Mouse (Mus musculus) heart, adult 8-10 months (tissue): ENCODE measurements around the gene Apopt1. TPM values are rescaled to one million over a fixed set of nuclear protein-coding genes. Genes with fewer than 3 reads are reported as not detected.
A peak's percentile ranks its signal among the peaks of the same experiment; 100 is the strongest.

Experiments
- DNase-seq: peaks from one replicate; pipeline ENCODE4 v3.0.0; 2022; ENCODE audit warnings: low spot score
- total RNA-seq, 4 experiments: library from RNA; stranded (reverse); gene quantifications; 2 replicates each; pipeline ENCODE4 v1.2.4; 2022

The Apopt1 gene
- total RNA-seq, 4 experiments from 2014 or later, result 33.7 to 37.7 (median 35.0) TPM

- DNase-seq, result no peak
These were observed 32.4 kb upstream of the Apopt1 start for GRCm38 (mm10) chr12:111680661-111681060.

GRCm38 (mm10) chr12:111681305-111681704, 31.8 kb upstream of the Apopt1 start:
- no peak for DNase-seq

- DNase-seq, result no peak
These were observed 31.1 kb upstream of the Apopt1 start for GRCm38 (mm10) chr12:111682003-111682402.

GRCm38 (mm10) chr12:111682806-111683205, 30.3 kb upstream of the Apopt1 start:
- no peak for DNase-seq

- DNase-seq, result no peak
These were observed 26.7 kb upstream of the Apopt1 start for GRCm38 (mm10) chr12:111686390-111686789.

DNA sequence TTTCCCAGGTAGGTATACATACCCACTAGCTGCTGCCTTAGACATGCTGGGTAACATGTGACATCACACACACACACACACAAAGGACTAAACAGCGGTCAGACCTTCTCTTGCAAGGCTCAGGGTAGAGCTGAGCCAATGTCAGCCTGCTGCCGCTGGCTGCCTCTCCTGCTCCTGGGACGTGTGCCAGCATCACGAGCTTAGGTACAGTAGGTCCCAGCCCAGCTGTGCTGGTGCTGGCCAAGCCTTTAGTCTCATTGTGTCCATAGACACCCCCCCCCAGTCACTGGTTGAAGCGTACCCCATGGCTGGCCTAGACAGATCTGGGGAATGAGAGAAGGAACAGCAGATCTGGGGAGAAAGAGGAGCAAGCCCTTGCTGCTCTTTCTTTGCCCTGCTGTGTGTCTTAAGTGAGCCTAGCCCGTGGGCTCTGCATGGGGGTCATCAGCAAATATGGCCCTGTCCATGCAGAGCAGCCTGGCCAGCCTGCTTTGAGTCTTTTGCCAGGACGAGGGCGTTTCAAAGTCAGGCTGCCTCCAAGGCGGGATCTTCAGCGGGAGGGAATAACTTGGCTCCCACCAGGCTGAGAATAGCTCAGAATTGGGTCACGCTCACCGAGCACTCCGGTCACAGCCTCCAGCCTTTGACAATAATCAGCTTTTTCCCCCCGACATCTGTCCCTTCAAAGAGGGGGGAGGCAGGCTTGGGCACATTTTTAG, 25.6 kb upstream of the Apopt1 start:
- peak; percentile 85 for DNase-seq

DNA sequence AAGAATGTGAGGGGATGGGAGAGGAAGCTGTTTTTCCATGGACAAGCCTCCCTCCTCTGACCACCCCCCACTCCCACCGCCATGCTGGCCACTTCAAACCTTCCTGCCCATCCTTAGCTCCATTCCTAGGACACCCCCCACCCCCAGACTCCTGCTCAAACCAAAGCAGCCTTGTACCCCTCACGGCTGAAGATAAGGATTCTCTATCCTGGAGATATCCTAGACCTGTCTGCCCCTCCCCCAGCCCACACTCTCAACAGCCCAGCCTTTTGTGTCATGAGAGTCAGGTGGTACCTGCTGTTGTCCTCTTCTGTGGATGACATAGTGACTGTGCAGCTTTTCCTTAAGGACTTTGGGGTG, 25.0 kb upstream of the Apopt1 start:
- DNase-seq, result no peak

- DNase-seq, result no peak
These were observed 23.6 kb upstream of the Apopt1 start for GRCm38 (mm10) chr12:111689426-111689825.

- DNase-seq, result no peak
These were observed 21.7 kb upstream of the Apopt1 start for GRCm38 (mm10) chr12:111691346-111691872.

GRCm38 (mm10) chr12:111692899-111693298, 20.2 kb upstream of the Apopt1 start:
- DNase-seq, result no peak

DNA sequence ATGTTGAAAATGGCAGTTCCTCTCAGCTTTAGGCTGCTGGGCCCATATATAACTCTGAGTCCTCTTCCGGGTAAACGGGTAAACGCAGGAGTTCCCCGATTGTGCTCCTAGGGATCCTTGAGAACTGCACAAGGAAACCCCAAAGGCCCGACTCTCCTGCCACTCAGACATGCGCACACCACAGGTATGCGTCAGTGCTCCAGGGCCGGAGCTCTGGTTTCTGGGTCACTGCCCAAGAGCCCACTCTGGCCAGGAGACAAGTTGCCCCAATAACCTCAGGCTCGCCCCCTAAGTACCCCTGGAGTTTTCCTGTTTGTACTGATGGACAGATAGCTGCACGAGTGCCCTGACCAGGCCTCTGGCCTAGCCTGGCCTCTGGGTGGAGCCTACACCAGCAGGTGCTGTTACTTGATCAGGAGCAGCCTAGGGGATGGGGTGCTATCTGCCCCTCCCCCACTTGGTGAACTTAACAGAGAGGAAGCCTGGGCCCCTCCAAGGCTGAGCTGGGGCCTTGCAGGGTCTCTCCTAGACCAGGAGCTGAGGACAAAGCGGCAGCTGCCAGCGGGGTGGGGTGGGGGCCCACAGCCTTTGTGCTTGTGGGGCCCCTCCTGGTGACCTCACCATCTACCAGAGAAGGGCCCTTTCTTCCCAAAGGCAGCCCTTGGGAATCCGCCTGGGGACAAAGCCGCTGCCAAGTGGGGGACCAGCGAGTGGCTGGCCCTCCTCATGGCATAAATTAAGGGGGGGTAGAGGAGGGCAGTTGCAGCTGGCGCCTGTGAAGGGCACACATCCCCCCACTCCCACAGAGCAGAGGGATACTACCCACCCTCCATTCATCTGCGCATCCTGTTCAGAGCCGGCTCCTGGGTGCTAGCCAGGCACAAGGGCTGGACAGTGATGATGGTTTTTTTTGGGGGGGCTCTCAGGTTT, 19.5 kb upstream of the Apopt1 start:
- DNase-seq, result no peak

DNA sequence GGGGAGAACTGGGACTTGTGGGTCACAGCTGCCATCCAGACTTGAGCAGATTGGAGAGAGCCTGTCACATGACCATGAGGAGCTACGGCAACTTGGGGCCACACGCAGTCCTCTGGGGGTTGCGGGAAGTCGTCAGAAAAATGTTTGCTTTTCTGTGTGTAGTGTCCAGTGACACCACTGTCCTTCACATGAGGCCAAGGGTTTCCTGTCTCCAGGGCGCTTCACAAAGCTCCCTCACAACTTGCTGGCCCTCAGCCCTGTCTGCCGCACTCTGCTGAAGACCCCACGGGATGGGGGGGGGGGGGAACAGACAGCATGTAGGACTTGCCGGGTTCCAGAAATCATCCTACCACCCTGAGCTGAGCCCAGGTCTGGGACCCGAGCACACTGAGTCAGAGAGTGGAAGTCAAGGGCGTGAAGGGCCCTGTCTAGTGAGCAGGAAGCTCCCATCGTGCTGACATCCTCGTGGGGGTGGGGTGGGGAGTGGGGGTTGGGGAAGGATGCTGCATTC, 18.7 kb upstream of the Apopt1 start:
- DNase-seq, result no peak

- DNase-seq, result no peak
These were observed 17.9 kb upstream of the Apopt1 start for GRCm38 (mm10) chr12:111694880-111695804.

DNA sequence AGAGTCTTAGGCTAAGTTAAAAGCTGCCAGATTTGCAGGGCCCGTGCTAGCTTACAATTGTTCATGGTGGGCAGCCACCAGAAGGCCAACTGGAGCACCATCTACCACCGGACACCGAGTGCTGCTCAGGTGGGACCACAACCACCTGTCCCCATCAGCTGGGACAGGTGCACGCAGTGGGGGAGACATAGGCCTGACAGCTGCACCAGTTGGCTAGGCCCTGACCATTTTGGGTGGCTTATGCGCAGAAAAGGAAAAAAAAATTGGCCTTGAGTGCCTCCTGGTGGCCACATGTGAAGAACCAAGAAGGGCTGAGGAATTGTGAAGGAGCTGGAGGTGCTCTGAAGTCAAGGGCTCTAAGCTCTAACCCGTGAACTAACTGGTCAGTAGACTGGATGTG, 16.8 kb upstream of the Apopt1 start:
- DNase-seq, result peak; percentile 84

DNA sequence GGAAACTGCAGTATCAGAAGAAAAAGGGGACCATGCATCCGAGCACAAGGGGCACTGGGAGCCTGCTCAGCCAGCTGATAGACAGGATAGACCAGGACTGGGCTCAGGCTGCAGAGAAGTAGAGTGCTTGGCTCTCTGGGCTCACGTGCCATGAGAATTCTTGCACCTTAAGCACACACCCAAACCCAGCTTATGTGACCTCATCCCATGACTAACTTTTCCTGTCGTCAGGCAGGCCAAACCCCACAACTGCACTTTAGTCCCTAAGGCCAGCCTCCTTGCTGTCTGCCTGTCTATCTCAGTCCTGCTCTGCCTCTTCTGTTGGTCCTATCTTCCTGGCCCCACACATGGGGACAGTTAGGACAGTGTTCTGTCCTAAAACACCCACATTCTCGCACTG, 15.4 kb upstream of the Apopt1 start:
- DNase-seq, result no peak

GRCm38 (mm10) chr12:111698346-111698913, 14.6 kb upstream of the Apopt1 start:
- no peak for DNase-seq

DNA sequence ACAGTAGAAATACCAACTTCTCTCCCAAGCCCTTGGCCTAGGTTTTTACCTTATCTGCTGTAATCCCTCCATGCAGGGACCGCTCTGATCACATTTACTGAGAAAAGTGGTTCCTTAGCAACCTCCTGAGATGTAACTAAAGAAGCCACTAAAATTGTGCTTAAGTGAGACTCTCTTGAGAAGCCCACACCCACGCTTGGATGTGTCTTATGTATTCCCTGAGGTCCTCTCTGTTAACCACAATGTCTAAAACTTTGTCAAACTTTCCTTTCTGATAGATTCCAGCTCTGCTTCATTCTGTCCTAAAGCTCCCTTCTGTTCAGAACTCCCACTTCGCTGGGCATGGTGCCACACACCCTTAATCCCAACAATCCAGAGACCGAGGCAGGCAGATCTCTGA, 13.5 kb upstream of the Apopt1 start:
- no peak for DNase-seq

DNA sequence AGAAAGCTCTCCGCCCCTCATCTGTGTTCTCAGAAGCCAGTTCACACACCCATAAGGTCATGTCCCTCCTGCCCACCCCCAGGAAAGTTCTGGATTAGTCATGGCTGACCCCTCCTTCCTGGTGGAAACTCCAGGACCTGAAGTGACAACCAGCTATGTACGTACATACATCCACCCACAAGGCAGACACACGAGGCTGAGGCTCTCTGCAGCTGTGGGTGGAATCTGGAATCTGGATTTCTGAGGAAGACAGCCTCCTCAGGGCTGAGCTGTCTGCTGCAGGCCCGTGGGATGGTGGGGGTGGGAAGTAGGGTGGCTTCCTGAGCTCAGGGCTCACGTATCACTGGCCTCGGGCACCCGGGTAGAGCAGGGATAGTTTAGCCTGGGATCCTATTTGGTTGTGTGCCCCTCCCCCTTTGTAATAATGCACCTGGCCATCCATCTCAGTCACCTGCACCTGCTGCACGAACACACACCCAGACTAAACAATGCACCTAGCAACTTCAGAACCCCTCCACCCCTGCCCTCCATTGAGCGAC, 12.1 kb upstream of the Apopt1 start:
- DNase-seq, result no peak

- no peak for DNase-seq
These were observed 9.8 kb upstream of the Apopt1 start for GRCm38 (mm10) chr12:111703301-111703700.

DNA sequence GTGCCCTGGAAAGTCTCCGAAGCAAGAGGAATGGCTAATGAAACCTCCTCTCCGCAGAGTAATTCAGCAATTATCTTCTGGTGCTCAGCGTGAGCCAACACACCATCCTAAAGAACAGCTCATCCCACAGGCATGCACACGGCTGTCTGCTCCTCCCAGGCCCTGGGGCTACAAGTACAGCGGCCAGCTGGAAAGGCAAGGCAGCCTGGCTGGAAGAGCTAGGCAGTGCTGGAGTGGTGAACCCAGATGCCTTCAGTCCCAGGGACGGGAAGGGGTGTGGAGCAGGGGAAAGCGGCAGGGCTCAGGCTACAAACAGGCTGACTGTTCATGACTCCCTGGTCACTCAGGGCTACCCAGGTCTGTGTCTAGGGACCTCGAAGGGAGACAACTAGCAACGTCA, 8.5 kb upstream of the Apopt1 start:
- DNase-seq, result peak; percentile 78
